Mouse (Mus musculus): ENCODE results near the gene Fut7. TPM values are rescaled to one million over a fixed set of nuclear protein-coding genes. Genes with fewer than 3 reads are reported as not detected.

Fut7 gene
- polyA plus RNA-seq, 1 experiment from 2014 or later: 0.11 TPM

DNA sequence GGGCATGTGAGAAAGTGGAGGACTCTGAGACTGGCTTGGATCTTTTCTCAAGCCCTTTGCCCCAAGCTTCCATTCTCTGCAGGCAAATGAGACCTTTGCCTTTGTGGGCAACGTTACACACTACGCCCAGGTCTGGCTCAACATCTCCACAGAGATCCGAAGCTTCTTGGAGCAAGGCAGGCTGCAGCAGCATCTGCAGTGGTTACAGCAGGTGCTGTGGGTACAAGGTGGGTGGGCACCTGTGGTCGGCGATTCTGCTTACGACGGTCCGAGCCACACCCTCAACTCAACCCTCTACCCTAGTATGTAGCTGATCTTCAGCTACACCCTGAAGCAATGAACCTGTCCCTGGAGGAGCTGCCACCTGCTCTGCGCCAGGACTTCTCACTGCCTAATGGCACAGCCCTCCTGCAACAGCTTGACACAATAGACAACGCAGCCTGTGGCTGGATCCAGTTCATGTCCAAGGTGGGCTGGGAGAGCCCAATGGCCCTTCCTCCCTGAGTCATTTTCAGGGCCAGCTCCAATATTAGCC lies 13.3 kb downstream of the Fut7 start:
- H3K9ac ChIP-seq (ENCODE audit: low read depth, low read length): no peak overlapping the region
- H3K4me2 ChIP-seq (ENCODE audit: low read depth, low read length): no peak overlapping the region
- ATAC-seq (ENCODE audit: low read depth): no peak

DNA sequence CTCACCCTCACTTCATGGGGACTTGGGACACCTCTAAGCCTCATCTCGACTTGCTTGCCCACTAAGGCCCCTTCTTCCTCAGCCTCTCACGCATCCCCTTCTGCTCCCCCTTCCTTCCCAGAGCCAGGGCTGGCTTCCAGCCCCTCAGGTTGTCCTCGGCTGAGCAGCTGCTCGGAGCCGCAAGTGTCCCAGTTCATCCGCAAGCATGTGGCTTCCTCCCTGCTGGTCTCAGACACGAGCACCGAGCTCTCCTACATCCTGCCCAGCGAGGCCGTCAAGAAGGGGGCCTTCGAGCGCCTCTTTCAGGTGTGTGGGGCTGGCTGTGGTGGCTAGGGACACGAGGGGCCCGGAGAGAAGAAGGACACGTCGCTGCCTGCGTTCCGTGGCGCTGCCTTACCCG lies 18.0 kb downstream of the Fut7 start:
- ATAC-seq (ENCODE audit: low read depth): no peak
- no peaks in the 10 kb centered on the region for H3K27me3 ChIP-seq (replicated peaks; ENCODE audit: control insufficient read depth, insufficient read depth, low read length)
- 86% methylated on average over 20 of the region's 20 CpGs for WGBS
- no peak overlapping the region for H3K9ac ChIP-seq (ENCODE audit: low read depth, low read length)
- H3K9me3 ChIP-seq (ENCODE audit: control insufficient read depth, low read length): no peaks in the 10 kb centered on the region
- no peak overlapping the region for H3K4me3 ChIP-seq (ENCODE audit: low read depth, low read length)
- no peak overlapping the region for H3K27ac ChIP-seq (replicated peaks; ENCODE audit: low read depth, low read length)
- no peaks in the 10 kb centered on the region for H3K4me1 ChIP-seq (ENCODE audit: control insufficient read depth, insufficient read depth, low read length)
- H3K36me3 ChIP-seq (ENCODE audit: control insufficient read depth, insufficient read depth, low read length): 0 out of 2 replicates have a peak, but pooled peaks cover 7% of the 10 kb centered on the region
- no peak overlapping the region for H3K4me2 ChIP-seq (ENCODE audit: low read depth, low read length)
- no peak for DNase-seq (ENCODE audit: low spot score)

More for the DNA sequence above, 13.3 kb downstream of the Fut7 start:
- no peak overlapping the region for H3K27ac ChIP-seq (replicated peaks; ENCODE audit: low read depth, low read length)
- H3K4me1 ChIP-seq (ENCODE audit: control insufficient read depth, insufficient read depth, low read length): no peaks in the 10 kb centered on the region
- DNase-seq (ENCODE audit: low spot score): no peak
- H3K4me3 ChIP-seq (ENCODE audit: low read depth, low read length): no peak overlapping the region
- no peaks in the 10 kb centered on the region for H3K27me3 ChIP-seq (replicated peaks; ENCODE audit: control insufficient read depth, insufficient read depth, low read length)
- 92% methylated on average over 10 of the region's 10 CpGs for WGBS
- H3K36me3 ChIP-seq (ENCODE audit: control insufficient read depth, insufficient read depth, low read length): 0 out of 2 replicates have a peak, but pooled peaks cover 3% of the 10 kb centered on the region
- no peaks in the 10 kb centered on the region for H3K9me3 ChIP-seq (ENCODE audit: control insufficient read depth, low read length)

DNA sequence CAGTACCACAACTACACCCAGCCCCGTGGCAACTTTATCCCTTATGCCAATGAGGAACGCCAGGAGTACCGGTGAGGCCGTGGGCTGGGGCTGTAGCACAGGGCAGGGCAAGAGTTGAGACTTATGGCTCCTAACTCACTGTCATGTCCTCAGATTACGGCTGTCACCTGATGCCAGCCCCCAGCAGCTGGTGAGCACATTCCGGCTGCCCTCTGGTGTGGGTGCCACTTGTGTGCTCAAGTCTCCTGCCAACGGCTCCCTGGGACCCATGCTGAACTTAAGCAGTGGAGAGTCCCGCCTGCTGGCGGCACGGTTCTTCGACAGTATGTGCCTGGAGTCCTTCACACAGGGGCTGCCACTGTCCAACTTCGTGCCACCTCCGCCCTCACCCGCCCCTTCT lies 19.6 kb downstream of the Fut7 start:
- Histone ChIP-seq H3K9me3 (ENCODE audit: control insufficient read depth, low read length) (no peaks in the 10 kb centered on the region), H3K27me3 (replicated peaks; ENCODE audit: control insufficient read depth, insufficient read depth, low read length) (no peaks in the 10 kb centered on the region), H3K9ac (ENCODE audit: low read depth, low read length) (no peak overlapping the region), H3K27ac (replicated peaks; ENCODE audit: low read depth, low read length) (no peak overlapping the region), H3K4me3 (ENCODE audit: low read depth, low read length) (no peak overlapping the region), H3K36me3 (ENCODE audit: control insufficient read depth, insufficient read depth, low read length) (0 out of 2 replicates have a peak, but pooled peaks cover 7% of the 10 kb centered on the region), H3K4me1 (ENCODE audit: control insufficient read depth, insufficient read depth, low read length) (no peaks in the 10 kb centered on the region), H3K4me2 (ENCODE audit: low read depth, low read length) (no peak overlapping the region)
- ATAC-seq (ENCODE audit: low read depth) (no peak), DNase-seq (ENCODE audit: low spot score) (no peak)
- WGBS: 92% methylated on average over 13 of the region's 14 CpGs

DNA sequence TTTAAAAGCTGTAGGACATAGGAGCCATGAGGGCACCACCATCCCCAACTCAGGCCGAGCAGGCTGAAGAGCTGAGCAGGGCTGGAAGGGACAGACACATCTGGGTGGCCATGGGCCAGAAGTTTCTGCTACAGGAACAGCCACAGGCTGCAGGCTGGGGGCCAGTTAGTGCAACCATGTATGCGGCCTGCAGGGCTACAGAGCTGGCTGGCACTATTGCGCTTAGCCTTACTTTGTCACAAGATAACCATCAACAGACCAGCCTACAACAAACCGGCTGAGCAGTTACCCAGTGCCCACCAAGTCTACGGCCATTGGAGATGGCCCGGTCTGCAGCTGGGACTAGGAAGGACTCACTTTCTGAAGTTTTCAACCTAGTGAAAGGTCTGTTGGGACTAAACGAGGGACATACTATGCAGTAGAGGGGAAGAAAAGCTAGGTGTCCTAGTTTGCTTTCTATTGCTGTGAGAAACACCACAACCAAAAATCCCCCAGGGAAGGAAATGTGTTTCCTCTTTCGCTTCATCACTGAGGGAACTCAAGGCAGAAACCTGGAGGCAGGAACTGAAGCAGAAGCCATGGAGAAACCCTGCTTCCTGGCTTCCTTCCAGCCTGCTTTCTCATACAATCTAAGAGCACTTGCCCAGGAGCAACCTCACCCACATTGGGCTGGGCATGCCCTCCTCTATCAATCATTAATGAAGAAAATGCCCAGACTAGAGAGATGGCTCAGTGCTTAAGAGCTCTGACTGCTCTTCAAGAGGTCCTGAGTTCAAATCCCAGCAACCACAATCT lies 28.0 kb downstream of the Fut7 start:
- no peak overlapping the region for H3K4me2 ChIP-seq (ENCODE audit: low read depth, low read length)

DNA sequence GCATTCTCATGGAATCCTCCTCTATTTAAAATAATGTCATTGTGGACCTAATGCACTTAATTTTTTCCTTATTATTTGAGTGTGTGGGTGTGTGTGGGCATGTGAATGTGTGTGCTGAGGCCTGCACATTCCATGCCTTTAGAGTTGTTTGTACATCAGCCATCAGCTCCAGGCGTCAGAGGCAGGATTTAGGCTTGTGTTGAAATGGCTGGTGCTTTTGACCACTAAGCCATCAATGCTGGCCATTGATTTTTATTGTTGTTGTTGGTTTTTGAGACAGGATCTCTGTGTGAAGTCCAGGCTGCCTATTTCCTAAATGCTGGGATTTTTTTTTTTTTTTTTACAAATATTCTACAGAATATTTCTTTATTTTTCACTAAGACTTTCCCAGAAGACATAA lies 29.9 kb downstream of the Fut7 start:
- Histone ChIP-seq H3K27ac (replicated peaks; ENCODE audit: low read depth, low read length) (no peak overlapping the region), H3K9me3 (ENCODE audit: control insufficient read depth, low read length) (no peaks in the 10 kb centered on the region), H3K36me3 (ENCODE audit: control insufficient read depth, insufficient read depth, low read length) (no peaks in the 10 kb centered on the region), H3K4me2 (ENCODE audit: low read depth, low read length) (no peak overlapping the region), H3K4me1 (ENCODE audit: control insufficient read depth, insufficient read depth, low read length) (no peaks in the 10 kb centered on the region), H3K9ac (ENCODE audit: low read depth, low read length) (no peak overlapping the region), H3K27me3 (replicated peaks; ENCODE audit: control insufficient read depth, insufficient read depth, low read length) (no peaks in the 10 kb centered on the region), H3K4me3 (ENCODE audit: low read depth, low read length) (no peak overlapping the region)
- WGBS: 24% methylated on average over 1 of the region's 1 CpGs
- ATAC-seq (ENCODE audit: low read depth) (no peak), DNase-seq (ENCODE audit: low spot score) (no peak)

More for the DNA sequence above, 28.0 kb downstream of the Fut7 start:
- no peaks in the 10 kb centered on the region for H3K27me3 ChIP-seq (replicated peaks; ENCODE audit: control insufficient read depth, insufficient read depth, low read length)
- no peak overlapping the region for H3K9ac ChIP-seq (ENCODE audit: low read depth, low read length)
- H3K4me3 ChIP-seq (ENCODE audit: low read depth, low read length): no peak overlapping the region
- no peaks in the 10 kb centered on the region for H3K4me1 ChIP-seq (ENCODE audit: control insufficient read depth, insufficient read depth, low read length)
- DNase-seq (ENCODE audit: low spot score) (no peak), ATAC-seq (ENCODE audit: low read depth) (no peak)
- no peaks in the 10 kb centered on the region for H3K9me3 ChIP-seq (ENCODE audit: control insufficient read depth, low read length)
- no peaks in the 10 kb centered on the region for H3K36me3 ChIP-seq (ENCODE audit: control insufficient read depth, insufficient read depth, low read length)
- no peak overlapping the region for H3K27ac ChIP-seq (replicated peaks; ENCODE audit: low read depth, low read length)
- WGBS: 75% methylated on average over 8 of the region's 8 CpGs

DNA sequence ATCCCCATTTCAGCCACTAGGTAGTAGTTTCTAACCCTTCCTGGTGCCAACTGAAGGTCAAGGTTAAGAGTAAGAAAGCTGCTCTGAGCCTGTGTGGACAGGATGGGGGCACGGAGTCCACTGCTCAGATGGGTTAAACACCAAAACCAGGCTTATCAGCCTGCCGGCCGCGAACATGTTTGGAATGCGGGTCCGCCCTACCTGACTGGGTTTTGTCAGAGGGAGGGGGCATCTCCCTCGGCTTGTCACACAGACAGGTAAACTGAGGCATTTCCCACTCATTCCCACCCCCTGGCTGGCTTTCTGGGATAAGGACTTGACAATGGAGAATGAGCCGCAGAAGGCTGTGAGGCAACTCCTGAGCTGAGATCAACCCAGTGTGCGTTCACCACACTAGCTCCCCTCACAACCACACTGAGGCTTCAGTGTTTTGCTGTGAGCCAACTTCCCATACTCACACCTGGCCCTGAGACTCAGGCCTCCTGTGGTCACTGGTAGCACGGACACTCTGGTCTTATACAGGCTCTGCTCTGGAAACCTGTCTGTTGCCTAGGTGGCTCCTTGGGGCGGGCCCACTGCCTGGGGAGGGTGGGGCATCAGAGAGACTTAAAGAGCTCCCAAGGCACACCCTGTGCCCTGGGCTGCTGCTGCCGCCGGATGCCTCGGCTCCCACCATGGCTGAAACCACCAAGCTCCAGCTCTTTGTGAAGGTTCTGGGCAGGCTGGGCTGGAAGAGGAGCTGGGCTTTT lies 33.3 kb downstream of the Fut7 start, which contains the start of gene Clic3:
Gene Clic3 (plus strand): TSS at position 634 of the 749 bp plus-strand sequence.
- H3K9ac ChIP-seq (ENCODE audit: low read depth, low read length): no peak within 1 kb of the TSS
- WGBS: 59% methylated on average over 14 of the region's 14 CpGs
- peaks cover 10% of the 10 kb centered on the region; the same call in 1 of the 2 replicates for H3K4me1 ChIP-seq (ENCODE audit: control insufficient read depth, insufficient read depth, low read length)
- H3K27ac ChIP-seq (replicated peaks; ENCODE audit: low read depth, low read length): no peak within 1 kb of the TSS
- no peaks in the 10 kb centered on the region for H3K36me3 ChIP-seq (ENCODE audit: control insufficient read depth, insufficient read depth, low read length)
- no peak for ATAC-seq (ENCODE audit: low read depth)
- no peaks in the 10 kb centered on the region for H3K9me3 ChIP-seq (ENCODE audit: control insufficient read depth, low read length)
- H3K4me2 ChIP-seq (ENCODE audit: low read depth, low read length): no peak within 1 kb of the TSS
- DNase-seq (ENCODE audit: low spot score): peak; percentile 17
- H3K4me3 ChIP-seq (ENCODE audit: low read depth, low read length): no peak within 1 kb of the TSS
- no peaks in the 10 kb centered on the region for H3K27me3 ChIP-seq (replicated peaks; ENCODE audit: control insufficient read depth, insufficient read depth, low read length)

DNA sequence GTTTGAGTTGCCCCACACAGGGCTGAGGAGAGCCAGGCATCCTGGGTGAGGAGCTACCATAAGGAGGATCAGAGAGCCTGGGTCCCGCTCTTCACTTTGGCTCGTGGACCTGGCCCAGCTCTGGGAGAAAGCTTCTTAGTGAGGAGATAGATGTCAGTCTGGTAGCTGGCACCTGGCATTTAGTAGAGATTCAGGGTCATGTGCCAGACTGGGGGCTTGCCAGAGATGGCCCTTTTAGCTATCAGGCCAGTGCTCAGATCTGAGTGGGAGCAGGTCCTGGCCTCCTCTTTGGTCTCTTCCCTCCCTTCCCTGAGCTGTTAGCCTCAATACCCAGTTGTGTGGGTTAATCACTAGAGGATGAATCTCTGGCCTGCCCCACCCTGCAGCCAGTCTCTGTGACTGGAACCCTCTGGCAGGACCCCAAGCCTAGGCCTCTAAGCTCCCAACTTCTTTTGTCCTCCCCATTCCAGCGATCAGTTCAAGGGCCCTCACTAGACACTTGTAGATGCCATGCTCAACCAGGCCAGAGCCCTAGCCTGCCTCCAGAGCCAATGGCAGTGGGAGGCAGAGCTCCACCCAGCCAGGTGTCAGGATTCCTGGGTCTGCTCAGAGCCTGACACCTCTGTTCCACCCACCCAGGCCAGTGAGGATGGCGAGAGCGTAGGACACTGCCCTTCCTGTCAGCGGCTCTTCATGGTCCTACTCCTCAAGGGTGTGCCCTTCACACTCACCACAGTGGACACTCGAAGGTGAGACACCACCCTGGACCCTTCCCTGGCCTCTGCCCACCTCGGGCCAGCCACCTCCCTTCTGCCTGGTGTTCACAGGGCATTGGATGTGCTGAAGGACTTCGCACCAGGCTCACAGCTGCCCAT lies 34.2 kb downstream of the Fut7 start:
- no peak overlapping the region for H3K4me2 ChIP-seq (ENCODE audit: low read depth, low read length)
- no peaks in the 10 kb centered on the region for H3K36me3 ChIP-seq (ENCODE audit: control insufficient read depth, insufficient read depth, low read length)
- no peaks in the 10 kb centered on the region for H3K9me3 ChIP-seq (ENCODE audit: control insufficient read depth, low read length)
- ATAC-seq (ENCODE audit: low read depth) (no peak), DNase-seq (ENCODE audit: low spot score) (no peak)
- H3K27ac ChIP-seq (replicated peaks; ENCODE audit: low read depth, low read length): no peak overlapping the region
- H3K4me1 ChIP-seq (ENCODE audit: control insufficient read depth, insufficient read depth, low read length): peaks cover 10% of the 10 kb centered on the region; the same call in 1 of the 2 replicates
- 87% methylated on average over 9 of the region's 9 CpGs for WGBS
- no peak overlapping the region for H3K9ac ChIP-seq (ENCODE audit: low read depth, low read length)
- no peaks in the 10 kb centered on the region for H3K27me3 ChIP-seq (replicated peaks; ENCODE audit: control insufficient read depth, insufficient read depth, low read length)
- H3K4me3 ChIP-seq (ENCODE audit: low read depth, low read length): no peak overlapping the region

DNA sequence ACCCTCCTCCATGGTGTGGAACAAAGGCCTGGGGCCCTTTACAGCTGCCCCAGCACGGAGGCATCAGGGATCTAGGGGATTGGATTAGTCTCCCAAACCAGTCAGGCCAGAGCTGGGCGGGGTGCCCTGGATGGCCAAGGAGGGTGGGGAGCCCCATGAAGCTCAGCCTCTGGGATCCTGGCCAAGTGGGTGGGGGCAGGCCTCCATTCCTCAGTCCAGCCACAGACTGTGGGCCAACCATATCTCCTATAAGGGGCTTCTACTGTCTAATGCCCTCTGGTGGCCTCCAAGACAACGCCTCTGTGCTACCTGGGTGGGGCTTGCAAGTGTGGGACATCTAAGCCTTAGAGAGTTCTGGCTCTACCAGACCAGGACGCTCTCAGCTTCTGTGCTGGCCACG lies 35.8 kb downstream of the Fut7 start:
- no peak overlapping the region for H3K9ac ChIP-seq (ENCODE audit: low read depth, low read length)
- H3K27me3 ChIP-seq (replicated peaks; ENCODE audit: control insufficient read depth, insufficient read depth, low read length): no peaks in the 10 kb centered on the region
- DNase-seq (ENCODE audit: low spot score) (peak; percentile 71), ATAC-seq (ENCODE audit: low read depth) (peak; percentile 1; the same call in 1 of the 2 replicates)
- no peak overlapping the region for H3K27ac ChIP-seq (replicated peaks; ENCODE audit: low read depth, low read length)
- no peak overlapping the region for H3K4me3 ChIP-seq (ENCODE audit: low read depth, low read length)
- H3K36me3 ChIP-seq (ENCODE audit: control insufficient read depth, insufficient read depth, low read length): no peaks in the 10 kb centered on the region
- no peaks in the 10 kb centered on the region for H3K9me3 ChIP-seq (ENCODE audit: control insufficient read depth, low read length)
- 71% methylated on average over 5 of the region's 5 CpGs for WGBS
- H3K4me1 ChIP-seq (ENCODE audit: control insufficient read depth, insufficient read depth, low read length): peaks cover 10% of the 10 kb centered on the region; the same call in 1 of the 2 replicates
- no peak overlapping the region for H3K4me2 ChIP-seq (ENCODE audit: low read depth, low read length)

All from embryonic facial prominence, embryonic 14.5 days (tissue).